Mouse (Mus musculus): ENCODE results near the gene Ube2e2. TPM values are rescaled to one million over a fixed set of nuclear protein-coding genes. Genes with fewer than 3 reads are reported as not detected.

The Ube2e2 gene
- total and polyA plus RNA-seq, 3 experiments = not detected

DNA sequence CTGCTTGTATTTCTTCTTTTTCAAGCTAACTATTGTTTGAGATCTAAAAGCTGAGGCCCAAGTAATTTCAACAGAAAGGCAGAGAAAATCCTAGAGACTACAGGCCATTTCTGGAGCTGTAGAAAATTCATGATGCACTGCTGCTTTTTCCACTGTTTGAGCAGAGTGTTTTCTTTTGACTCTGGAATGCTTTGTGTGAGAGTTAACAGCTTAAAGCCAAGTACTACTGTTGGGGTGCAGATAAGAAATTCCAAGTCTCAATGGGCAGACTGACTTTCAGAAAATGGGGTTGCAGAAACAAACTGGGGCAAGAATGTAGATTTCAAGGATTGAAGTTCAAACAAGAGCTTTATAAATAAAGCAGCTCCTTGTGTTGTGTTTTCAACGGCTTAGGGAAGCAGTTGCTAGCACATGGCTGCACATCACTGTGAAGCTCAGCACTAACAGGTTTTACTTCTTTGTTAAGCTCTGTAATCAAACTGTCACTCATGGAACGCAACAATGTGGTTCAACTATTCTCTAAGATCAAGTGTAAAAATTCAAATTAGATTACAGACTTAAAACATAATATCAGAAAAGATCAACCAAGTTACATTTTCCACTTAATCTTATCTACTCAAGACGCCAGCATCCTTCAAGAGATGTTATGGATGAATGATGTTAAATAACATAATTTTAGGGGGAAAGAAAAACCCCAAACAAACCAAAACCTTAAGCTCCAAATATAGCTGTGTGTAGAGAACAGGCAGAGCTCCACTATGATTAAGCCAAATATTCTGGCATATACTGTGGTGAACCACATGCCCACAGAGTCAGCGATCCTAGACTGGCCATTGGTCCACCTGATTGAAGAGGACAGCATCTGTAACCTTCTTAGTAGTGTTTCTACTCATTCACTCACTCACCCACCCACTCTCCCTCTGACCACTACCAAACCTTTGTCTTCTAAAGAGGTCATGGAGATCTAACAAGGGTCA is 236.0 kb downstream of the Ube2e2 start:
- no peak overlapping the region for H3K9ac ChIP-seq (ENCODE audit: control insufficient read depth, low read depth, low read length, poor library complexity, severe bottlenecking)
- no peak for DNase-seq (ENCODE audit: low read depth, low spot score)
- H3K27me3 ChIP-seq (ENCODE audit: control insufficient read depth in 1 of 2, insufficient read depth in 2 of 2, low read length in 2 of 2) = no peaks in the 10 kb centered on the region

DNA sequence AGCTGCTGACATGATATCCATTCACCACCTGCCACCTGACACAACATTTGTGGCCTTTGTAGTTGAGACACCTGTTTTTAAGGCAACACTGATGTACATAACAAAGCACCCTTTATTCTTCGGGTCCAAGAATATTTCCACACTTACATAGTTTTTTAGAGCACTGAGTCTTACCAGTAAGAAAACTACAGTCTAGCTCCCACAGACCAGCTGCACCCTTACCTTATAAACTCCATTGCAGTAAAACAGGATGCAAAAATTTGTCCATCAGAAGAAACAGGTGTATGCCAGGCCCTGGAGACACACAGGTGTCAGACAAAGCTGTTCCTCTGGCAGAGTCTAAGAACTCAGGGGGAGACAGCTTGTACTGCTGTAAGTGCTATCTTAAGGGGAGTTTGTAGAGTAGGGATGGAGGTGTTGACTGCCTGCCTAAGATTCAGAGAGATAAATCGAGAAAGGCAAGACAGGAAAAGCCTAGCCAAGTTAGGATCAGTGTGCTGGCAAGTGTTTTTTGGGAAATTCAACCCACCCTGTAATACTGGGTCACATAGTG is 244.9 kb downstream of the Ube2e2 start:
- H3K4me3 ChIP-seq (ENCODE audit: control insufficient read depth in 1 of 2, insufficient read depth in 1 of 2, low read depth in 2 of 2, low read length in 2 of 2) = no peak overlapping the region
- no peaks in the 10 kb centered on the region for H3K9me3 ChIP-seq (replicated peaks; ENCODE audit: insufficient read depth, low read length)
- no peaks in the 10 kb centered on the region for H3K27me3 ChIP-seq (ENCODE audit: control insufficient read depth in 1 of 2, insufficient read depth in 2 of 2, low read length in 2 of 2)
- no peak overlapping the region for H3K9ac ChIP-seq (ENCODE audit: control insufficient read depth, low read depth, low read length, poor library complexity, severe bottlenecking)
- no peaks in the 10 kb centered on the region for H3K4me1 ChIP-seq (ENCODE audit: control insufficient read depth in 1 of 2, insufficient read depth in 2 of 2, low read length in 2 of 2)
- no peak overlapping the region for H3K27ac ChIP-seq (ENCODE audit: control insufficient read depth, low read depth, low read length)
- H3K36me3 ChIP-seq (ENCODE audit: control insufficient read depth in 1 of 2, insufficient read depth in 2 of 2, low read length in 2 of 2) = no peaks in the 10 kb centered on the region
- no peak for DNase-seq (ENCODE audit: low read depth, low spot score)
- H3K79me2 ChIP-seq (ENCODE audit: control insufficient read depth, insufficient read depth, low read length, poor library complexity) = no peaks in the 10 kb centered on the region
- TF ChIP-seq USF1 (IDR thresholded peaks at IDR 0.05; ENCODE audit: low read depth, low read length) (no peak), MAX (IDR thresholded peaks at IDR 0.05; ENCODE audit: low read length) (no peak), POLR2AphosphoS2 (IDR thresholded peaks at IDR 0.05; ENCODE audit: low read length) (no peak), USF2 (IDR thresholded peaks at IDR 0.05; ENCODE audit: borderline replicate concordance in 1 of 2, insufficient read depth in 1 of 2, low read depth in 1 of 2, low read length in 2 of 2) (no peak), HCFC1 (IDR thresholded peaks at IDR 0.05; ENCODE audit: low read depth, low read length) (no peak), ZKSCAN1 (IDR thresholded peaks at IDR 0.05; ENCODE audit: low read depth, low read length) (no peak), MAZ (IDR thresholded peaks at IDR 0.05; ENCODE audit: low read depth, low read length) (no peak), RCOR1 (IDR thresholded peaks at IDR 0.05; ENCODE audit: low read depth, low read length) (no peak), KAT2A (conservative IDR thresholded peaks at IDR 0.05; ENCODE audit: low read depth, low read length) (no peak), MYC (IDR thresholded peaks at IDR 0.05; ENCODE audit: low read depth, low read length) (no peak), TCF12 (IDR thresholded peaks at IDR 0.05; ENCODE audit: low read depth, low read length) (no peak), NRF1 (IDR thresholded peaks at IDR 0.05; ENCODE audit: insufficient read depth, low read depth, low read length, poor library complexity, severe bottlenecking) (no peak)

More for the DNA sequence above, 236.0 kb downstream of the Ube2e2 start:
- no peak overlapping the region for H3K4me3 ChIP-seq (ENCODE audit: control insufficient read depth in 1 of 2, insufficient read depth in 1 of 2, low read depth in 2 of 2, low read length in 2 of 2)
- no peaks in the 10 kb centered on the region for H3K79me2 ChIP-seq (ENCODE audit: control insufficient read depth, insufficient read depth, low read length, poor library complexity)
- no peak overlapping the region for H3K27ac ChIP-seq (ENCODE audit: control insufficient read depth, low read depth, low read length)
- H3K9me3 ChIP-seq (replicated peaks; ENCODE audit: insufficient read depth, low read length) = no peaks in the 10 kb centered on the region
- H3K36me3 ChIP-seq (ENCODE audit: control insufficient read depth in 1 of 2, insufficient read depth in 2 of 2, low read length in 2 of 2) = no peaks in the 10 kb centered on the region
- no peaks in the 10 kb centered on the region for H3K4me1 ChIP-seq (ENCODE audit: control insufficient read depth in 1 of 2, insufficient read depth in 2 of 2, low read length in 2 of 2)
- TF ChIP-seq KAT2A (conservative IDR thresholded peaks at IDR 0.05; ENCODE audit: low read depth, low read length) (no peak), USF2 (IDR thresholded peaks at IDR 0.05; ENCODE audit: borderline replicate concordance in 1 of 2, insufficient read depth in 1 of 2, low read depth in 1 of 2, low read length in 2 of 2) (no peak), ZKSCAN1 (IDR thresholded peaks at IDR 0.05; ENCODE audit: low read depth, low read length) (no peak), NRF1 (IDR thresholded peaks at IDR 0.05; ENCODE audit: insufficient read depth, low read depth, low read length, poor library complexity, severe bottlenecking) (no peak), ELF1 (IDR thresholded peaks at IDR 0.05; ENCODE audit: low read depth, low read length) (no peak), TBP (IDR thresholded peaks at IDR 0.05; ENCODE audit: low read depth, low read length) (no peak), MEF2A (IDR thresholded peaks at IDR 0.05; ENCODE audit: extremely low read depth, insufficient replicate concordance, low read depth, low read length, poor library complexity, severe bottlenecking) (no peak), ZMIZ1 (IDR thresholded peaks at IDR 0.05; ENCODE audit: low read depth, low read length) (no peak), UBTF (IDR thresholded peaks at IDR 0.05; ENCODE audit: borderline replicate concordance, insufficient read depth, low read depth, low read length) (no peak), POLR2AphosphoS5 (IDR thresholded peaks at IDR 0.05; ENCODE audit: borderline replicate concordance, low read depth, low read length) (no peak), MAZ (IDR thresholded peaks at IDR 0.05; ENCODE audit: low read depth, low read length) (no peak), MYC (IDR thresholded peaks at IDR 0.05; ENCODE audit: low read depth, low read length) (no peak), ZNF384 (IDR thresholded peaks at IDR 0.05; ENCODE audit: low read depth, low read length) (no peak), GABPA (IDR thresholded peaks at IDR 0.05; ENCODE audit: low read depth, low read length) (no peak), BHLHE40 (IDR thresholded peaks at IDR 0.05; ENCODE audit: borderline replicate concordance, low read depth, low read length) (no peak), EP300 (IDR thresholded peaks at IDR 0.05; ENCODE audit: low read depth in 1 of 2, low read length in 2 of 2) (no peak)

Measured in MEL (cell line).